Mouse (Mus musculus): Measurements from ENCODE around the gene Ano6.

The Ano6 gene

GRCm38 (mm10) chr15:95828647-95829254 is 38.1 kb downstream of the Ano6 start:
- DNase-seq: no peak

- no peak for DNase-seq
Measured at GRCm38 (mm10) chr15:95829553-95830205, 39.0 kb downstream of the Ano6 start.

GRCm38 (mm10) chr15:95830206-95830560 is 39.5 kb downstream of the Ano6 start:
- DNase-seq: no peak

- DNase-seq: no peak
Measured at GRCm38 (mm10) chr15:95833292-95833691, 42.6 kb downstream of the Ano6 start.

- no peak for DNase-seq
Measured at GRCm38 (mm10) chr15:95836077-95836476, 45.4 kb downstream of the Ano6 start.

GRCm38 (mm10) chr15:95836646-95837434 is 46.2 kb downstream of the Ano6 start:
- DNase-seq: no peak

- DNase-seq: no peak
Measured at GRCm38 (mm10) chr15:95837570-95837969, 46.9 kb downstream of the Ano6 start.

- no peak for DNase-seq
Measured at GRCm38 (mm10) chr15:95838171-95839020, 47.8 kb downstream of the Ano6 start.

- DNase-seq: no peak
Measured at GRCm38 (mm10) chr15:95839789-95840188, 49.1 kb downstream of the Ano6 start.

- DNase-seq: no peak
Measured at GRCm38 (mm10) chr15:95843183-95843949, 52.7 kb downstream of the Ano6 start.

- DNase-seq: no peak
Measured at GRCm38 (mm10) chr15:95844412-95844811, 53.8 kb downstream of the Ano6 start.

- no peak for DNase-seq
Measured at GRCm38 (mm10) chr15:95846102-95846501, 55.5 kb downstream of the Ano6 start.

GRCm38 (mm10) chr15:95848493-95849064 is 57.9 kb downstream of the Ano6 start:
- no peak for DNase-seq

- no peak for DNase-seq
Measured at GRCm38 (mm10) chr15:95849513-95850411, 59.1 kb downstream of the Ano6 start.

GRCm38 (mm10) chr15:95850546-95850945 is 59.9 kb downstream of the Ano6 start:
- DNase-seq: no peak

GRCm38 (mm10) chr15:95855051-95855844 is 64.6 kb downstream of the Ano6 start:
- DNase-seq: no peak

- DNase-seq: no peak
Measured at GRCm38 (mm10) chr15:95855953-95856352, 65.3 kb downstream of the Ano6 start.

- no peak for DNase-seq
Measured at GRCm38 (mm10) chr15:95856684-95857595, 66.3 kb downstream of the Ano6 start.
